Mouse (Mus musculus) cerebellum, adult 2 months (tissue): ENCODE results near the gene 6430531B16Rik. TPM values are rescaled to one million over a fixed set of nuclear protein-coding genes. Genes with fewer than 3 reads are reported as not detected.

Experiments used
- DNase-seq, 2 experiments: peaks; one replicate each; pipeline ENCODE4 v3.0.0; 2021
- H3K27ac ChIP-seq: fragments of 200-500 bp; 2 replicates; pipeline ENCODE4 v1.5.1; 2012; ENCODE audit warnings: low read length, control low read depth, inconsistent platforms; ENCODE audit not compliant: insufficient read depth
- H3K27me3 ChIP-seq: fragments of 200-500 bp; 2 replicates; pipeline ENCODE4 v1.6.1; 2012; ENCODE audit warnings: inconsistent platforms, mild to moderate bottlenecking, low read length, moderate library complexity; ENCODE audit not compliant: control insufficient read depth, insufficient read depth
- H3K4me1 ChIP-seq: fragments of 200-500 bp; 2 replicates; pipeline ENCODE4 v1.6.1; 2011; ENCODE audit warnings: low read length; ENCODE audit not compliant: control insufficient read depth, insufficient read depth
- H3K4me3 ChIP-seq: fragments of 200-500 bp; replicated peaks from 2 replicates; pipeline ENCODE3; 2011; ENCODE audit warnings: mild to moderate bottlenecking, low read depth, low read length, control low read depth; ENCODE audit not compliant: insufficient read depth
- CTCF ChIP-seq: fragments of 200-500 bp; IDR thresholded peaks from 2 replicates; pipeline ENCODE4 v1.5.1; 2011; ENCODE audit warnings: low read depth, mild to moderate bottlenecking, control low read depth, low read length, moderate library complexity, borderline replicate concordance; ENCODE audit not compliant: insufficient read depth
- POLR2A ChIP-seq: fragments of 200-500 bp; IDR thresholded peaks from 2 replicates; pipeline ENCODE4 v1.6.1; 2011; ENCODE audit warnings: low read length, control low read depth, borderline replicate concordance; ENCODE audit not compliant: insufficient read depth
- WGBS: fragments of 180-500 bp; shearing (Covaris S2); methylation state at CpG from one replicate; pipeline ENCODE4 v1.1.7; 2018; 5-methylcytosine and 5-hydroxymethylcytosine counted together
- polyA plus RNA-seq: library from polyadenylated mRNA; depleted of rRNA; stranded (reverse); fragments of >200 nt; gene quantifications from 2 replicates; pipeline ENCODE4 v1.2.3, GENCODE M21; 2012

Gene 6430531B16Rik
- polyA plus RNA-seq, 1 experiment: 0.39 TPM

GRCm38 (mm10) chr7:139994676-139995075 lies 16.1 kb upstream of the 6430531B16Rik start:
- Histone ChIP-seq H3K27ac (no peak overlapping the region), H3K4me1 (no peaks in the 10 kb centered on the region), H3K4me3 (no peak overlapping the region), H3K27me3 (no peaks in the 10 kb centered on the region)
- peak; percentile 45 to 51 for DNase-seq
- TF ChIP-seq CTCF: peak; percentile 67
- TF ChIP-seq POLR2A: no peak
- WGBS: 33% methylated on average over 3 of the region's 3 CpGs

- Histone ChIP-seq H3K4me3 (no peak overlapping the region), H3K27ac (no peak overlapping the region), H3K27me3 (no peaks in the 10 kb centered on the region), H3K4me1 (no peaks in the 10 kb centered on the region)
- DNase-seq: no peak
- WGBS: 74% methylated on average over 4 of the region's 4 CpGs
- no peak for TF ChIP-seq CTCF
- no peak for TF ChIP-seq POLR2A
Observed at GRCm38 (mm10) chr7:139994202-139994601, 15.6 kb upstream of the 6430531B16Rik start.

GRCm38 (mm10) chr7:139993532-139993931 lies 15.0 kb upstream of the 6430531B16Rik start:
- H3K27ac ChIP-seq: no peak overlapping the region
- H3K27me3 ChIP-seq: no peaks in the 10 kb centered on the region
- DNase-seq: no peak
- H3K4me3 ChIP-seq: no peak overlapping the region
- TF ChIP-seq POLR2A (no peak), CTCF (no peak)
- WGBS: 91% methylated on average over 6 of the region's 6 CpGs
- no peaks in the 10 kb centered on the region for H3K4me1 ChIP-seq

- 36% methylated on average over 7 of the region's 7 CpGs for WGBS
- no peaks in the 10 kb centered on the region for H3K4me1 ChIP-seq
- H3K4me3 ChIP-seq: no peak within 1 kb of the TSS
- H3K27me3 ChIP-seq: no peaks in the 10 kb centered on the region
- no peak within 1 kb of the TSS for H3K27ac ChIP-seq
- no peak for TF ChIP-seq POLR2A
- no peak for TF ChIP-seq CTCF
- no peak for DNase-seq
Observed at GRCm38 (mm10) chr7:139992406-139992805, 13.9 kb upstream of the 6430531B16Rik start, which contains the start of gene Adam8. Gene Adam8 (minus strand): TSS chr7:139992562.

GRCm38 (mm10) chr7:139990864-139991394 lies 12.4 kb upstream of the 6430531B16Rik start:
- no peak for DNase-seq
- Histone ChIP-seq H3K27ac (no peak overlapping the region), H3K27me3 (no peaks in the 10 kb centered on the region), H3K4me1 (no peaks in the 10 kb centered on the region), H3K4me3 (no peak overlapping the region)
- TF ChIP-seq CTCF (no peak), POLR2A (no peak)
- 64% methylated on average over 8 of the region's 8 CpGs for WGBS

GRCm38 (mm10) chr7:139988272-139988671 lies 9.7 kb upstream of the 6430531B16Rik start:
- 90% methylated on average over 9 of the region's 9 CpGs for WGBS
- no peaks in the 10 kb centered on the region for H3K4me1 ChIP-seq
- no peaks in the 10 kb centered on the region for H3K27me3 ChIP-seq
- H3K27ac ChIP-seq: no peak overlapping the region
- H3K4me3 ChIP-seq: no peak overlapping the region
- DNase-seq: no peak
- no peak for TF ChIP-seq CTCF

- Histone ChIP-seq H3K4me3 (no peak overlapping the region), H3K27me3 (no peaks in the 10 kb centered on the region), H3K4me1 (no peaks in the 10 kb centered on the region), H3K27ac (no peak overlapping the region)
- WGBS: 95% methylated on average over 11 of the region's 11 CpGs
- TF ChIP-seq POLR2A (no peak), CTCF (no peak)
- DNase-seq: no peak
Observed at GRCm38 (mm10) chr7:139984505-139984904, 6.0 kb upstream of the 6430531B16Rik start.

- Histone ChIP-seq H3K4me3 (no peak overlapping the region), H3K27me3 (no peaks in the 10 kb centered on the region), H3K4me1 (peaks cover 4% of the 10 kb centered on the region; the same call in 1 of the 2 replicates), H3K27ac (no peak overlapping the region)
- no peak for DNase-seq
- 89% methylated on average over 11 of the region's 11 CpGs for WGBS
- no peak for TF ChIP-seq POLR2A
Observed at GRCm38 (mm10) chr7:139982058-139982457, 3.5 kb upstream of the 6430531B16Rik start.
